Mouse (Mus musculus) adrenal gland, adult 2 months (tissue): ENCODE measurements around the gene G3bp1. TPM values are rescaled to one million over a fixed set of nuclear protein-coding genes. Genes with fewer than 3 reads are reported as not detected.
A peak's percentile ranks its signal among the peaks of the same experiment; 100 is the strongest.

Source experiments
- DNase-seq: peaks from one replicate; pipeline ENCODE4 v3.0.0; 2021
- polyA plus RNA-seq: library from polyadenylated mRNA; depleted of rRNA; stranded (reverse); fragments of >200 nt; gene quantifications from 2 replicates; pipeline ENCODE4 v1.2.3, GENCODE M21; 2012
- total RNA-seq, 2 experiments: library from RNA; stranded (reverse); gene quantifications; 2 replicates each; pipeline ENCODE4 v1.2.3; 2021

G3bp1 gene
- total and polyA plus RNA-seq, 3 experiments: 33.7 to 54.6 (median 50.7) TPM

GRCm38 (mm10) chr11:55464707-55465106, 4.8 kb upstream of the G3bp1 start:
- DNase-seq: no peak

- no peak for DNase-seq
Measured at GRCm38 (mm10) chr11:55465177-55465576, 4.3 kb upstream of the G3bp1 start.

GRCm38 (mm10) chr11:55468012-55468411, 1.5 kb upstream of the G3bp1 start:
- peak; percentile 51 for DNase-seq

GRCm38 (mm10) chr11:55468611-55469047, 856 bp upstream of the G3bp1 start:
- DNase-seq: no peak

- DNase-seq: peak; percentile 33
Measured at GRCm38 (mm10) chr11:55469923-55470691, 622 bp downstream of the G3bp1 start.

DNA sequence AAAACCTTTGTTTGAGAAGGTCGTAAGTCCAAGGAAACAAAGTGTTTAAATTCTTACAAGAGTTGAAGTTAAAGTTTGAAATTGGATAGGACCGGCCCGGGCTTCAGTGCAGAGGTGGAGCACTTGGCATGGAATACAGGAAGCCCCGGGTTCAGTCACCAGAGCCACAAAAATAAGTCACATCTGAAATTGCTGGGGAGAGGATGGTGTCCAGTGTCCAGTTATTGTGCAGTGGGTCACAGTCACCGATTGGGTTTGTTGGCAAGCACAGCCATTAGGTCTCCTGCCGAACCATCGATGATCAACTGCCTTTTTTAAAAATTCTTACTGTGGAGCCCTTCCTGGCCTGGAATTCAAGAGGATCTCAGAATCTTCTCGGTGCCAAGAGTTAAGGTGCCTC, 1.3 kb downstream of the G3bp1 start:
- no peak for DNase-seq

- DNase-seq: no peak
Measured at GRCm38 (mm10) chr11:55471467-55471866, 2.0 kb downstream of the G3bp1 start.

DNA sequence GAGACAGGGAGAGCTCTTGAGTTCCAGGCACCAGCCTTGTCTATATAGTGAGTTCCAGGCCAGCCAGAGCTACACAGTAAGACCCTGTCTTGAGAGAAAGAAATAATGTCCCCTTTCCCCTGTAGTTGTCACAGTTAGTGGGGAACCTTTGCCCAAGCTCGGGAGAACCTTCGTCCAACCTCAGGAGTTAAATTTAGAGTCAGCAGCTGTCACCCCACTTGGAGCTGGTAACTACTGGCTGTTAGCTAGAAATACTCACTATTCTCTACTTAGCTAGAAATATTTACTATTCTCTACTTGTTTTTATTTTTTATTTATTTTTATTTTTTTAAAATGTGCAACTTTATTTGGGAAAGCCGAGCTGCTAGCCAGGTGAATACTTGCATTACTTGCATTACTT, 3.7 kb downstream of the G3bp1 start:
- DNase-seq: no peak

DNA sequence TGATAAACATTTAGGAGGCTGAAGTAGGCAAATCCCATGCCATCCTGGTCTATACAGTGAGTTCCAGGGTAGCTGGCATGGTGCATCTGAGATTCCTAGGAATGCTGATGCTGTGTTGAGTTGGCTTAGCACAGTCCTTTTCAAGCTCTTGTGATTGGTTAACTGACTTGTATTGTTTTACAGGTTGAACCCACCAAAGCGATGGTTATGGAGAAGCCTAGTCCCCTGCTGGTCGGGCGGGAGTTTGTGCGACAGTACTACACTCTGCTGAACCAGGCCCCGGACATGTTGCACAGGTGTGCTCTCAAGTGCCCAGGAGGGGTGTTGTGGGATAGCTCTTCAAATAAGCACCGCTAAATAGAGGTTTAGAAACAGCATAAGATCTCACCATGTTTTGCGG, 16.0 kb downstream of the G3bp1 start:
- DNase-seq: no peak

- DNase-seq: no peak
Measured at GRCm38 (mm10) chr11:55496158-55496557, 26.7 kb downstream of the G3bp1 start.

DNA sequence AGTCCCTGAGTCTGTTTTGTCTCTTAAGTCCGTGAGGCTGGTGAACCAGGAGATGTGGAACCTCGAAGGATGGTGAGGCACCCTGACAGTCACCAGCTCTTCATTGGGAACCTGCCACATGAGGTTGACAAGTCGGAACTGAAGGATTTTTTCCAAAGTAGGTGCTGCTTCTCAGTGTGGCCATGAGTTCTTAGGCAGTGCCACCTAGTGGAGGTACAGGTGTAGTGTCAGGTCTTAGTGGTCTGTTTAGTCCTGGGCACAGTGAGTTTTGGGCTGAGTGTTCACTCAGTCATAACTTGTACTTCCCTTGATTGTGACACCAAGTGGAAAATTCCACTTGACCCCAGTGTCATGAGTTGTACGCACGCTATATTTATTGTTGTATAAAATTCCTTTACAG, 28.4 kb downstream of the G3bp1 start:
- DNase-seq: peak; percentile 53

DNA sequence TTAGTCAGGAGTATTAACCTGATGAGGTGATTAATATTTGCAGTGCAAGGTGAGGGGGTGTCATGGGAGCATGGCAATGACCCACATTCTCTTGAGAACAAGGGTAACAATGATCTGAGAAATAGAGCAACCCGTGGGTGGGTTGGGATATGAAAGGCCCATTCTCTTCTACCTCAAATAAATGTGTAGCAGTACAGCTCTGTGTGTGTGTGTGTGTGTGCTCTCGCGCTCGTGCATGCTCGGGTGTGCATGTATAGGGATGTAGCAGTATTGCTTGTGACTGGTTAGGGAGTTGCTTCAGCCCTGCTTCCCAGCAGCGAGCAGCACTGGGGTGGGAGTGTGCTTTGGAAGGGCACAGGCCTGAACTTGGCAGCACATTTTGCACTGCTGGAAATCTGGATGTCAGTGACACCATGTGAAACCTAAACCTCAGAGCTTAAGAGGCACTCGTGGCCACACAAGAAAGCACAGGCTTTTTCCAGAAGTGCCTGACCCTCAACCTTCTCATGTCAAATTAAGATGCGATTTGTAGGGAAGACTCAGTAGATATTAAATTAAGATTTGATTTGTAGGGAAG, 32.6 kb downstream of the G3bp1 start:
- no peak for DNase-seq

- peak; percentile 25 for DNase-seq
Measured at GRCm38 (mm10) chr11:55502886-55503285, 33.4 kb downstream of the G3bp1 start.

GRCm38 (mm10) chr11:55505485-55505884, 36.0 kb downstream of the G3bp1 start:
- peak; percentile 60 for DNase-seq

GRCm38 (mm10) chr11:55511374-55511773, 41.9 kb downstream of the G3bp1 start:
- no peak for DNase-seq

- no peak for DNase-seq
Measured at GRCm38 (mm10) chr11:55517666-55518065, 48.2 kb downstream of the G3bp1 start.

DNA sequence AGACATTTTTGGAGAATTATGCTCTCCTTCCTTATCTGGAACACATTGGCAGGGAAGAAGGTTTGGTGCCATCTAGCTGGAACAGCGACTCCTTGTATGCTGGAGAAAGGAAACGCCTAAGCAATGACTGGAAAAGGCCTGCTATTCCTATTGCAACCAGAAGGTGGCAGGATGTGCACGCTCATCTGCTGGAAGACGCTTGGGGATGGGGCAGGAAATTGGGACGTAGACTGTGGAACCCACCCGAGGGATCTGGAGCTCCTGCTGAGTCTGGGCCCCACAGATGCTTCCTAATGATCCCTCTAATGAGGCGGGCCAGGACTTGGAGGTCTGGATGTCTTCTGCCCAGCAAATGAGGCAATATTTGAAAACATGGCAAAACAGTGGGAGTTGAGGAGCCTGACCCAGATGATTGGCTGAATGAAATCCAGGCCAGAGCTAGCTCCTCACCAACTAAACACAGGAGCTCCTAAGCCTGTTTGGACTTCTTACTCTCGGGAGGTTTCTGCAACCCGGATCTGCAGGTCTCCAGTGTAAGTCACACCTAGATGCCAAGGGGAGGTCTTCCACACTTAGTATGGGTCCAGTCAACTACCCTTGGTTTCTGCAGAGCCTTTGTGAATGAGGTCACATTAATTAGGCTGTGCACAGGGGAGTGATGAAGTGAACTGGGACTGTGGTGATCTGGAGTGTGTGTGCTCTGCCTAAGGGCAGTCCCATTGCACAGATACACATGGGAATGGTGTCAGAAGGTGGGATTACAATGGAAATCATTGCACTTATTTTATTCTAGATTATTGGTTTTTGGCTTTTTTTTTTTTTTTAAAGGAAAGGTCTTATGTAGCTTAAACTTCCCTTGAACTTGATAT, 49.6 kb downstream of the G3bp1 start:
- DNase-seq: peak; percentile 69

- DNase-seq: no peak
Measured at GRCm38 (mm10) chr11:55530741-55531140, 61.3 kb downstream of the G3bp1 start.

DNA sequence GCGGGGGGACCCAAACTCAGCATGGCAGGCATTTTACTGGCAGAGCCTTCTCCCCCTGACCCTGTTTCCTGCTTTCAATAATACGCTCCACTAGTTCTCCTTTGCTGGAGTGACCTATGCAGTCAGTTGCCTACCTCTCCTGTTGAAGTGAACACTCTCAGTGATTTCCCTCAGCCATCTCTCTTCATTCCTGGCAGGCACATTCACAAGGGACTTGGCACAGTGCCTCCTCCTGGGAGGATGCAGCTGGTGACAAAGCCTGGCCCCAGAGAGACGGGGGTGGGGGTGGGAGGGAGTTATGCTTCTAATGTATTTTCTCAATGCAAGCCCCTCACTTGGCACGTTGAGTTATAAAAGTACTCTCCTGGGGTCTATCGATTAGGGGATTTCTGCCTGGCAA, 63.9 kb downstream of the G3bp1 start:
- DNase-seq: no peak

- no peak for DNase-seq
Measured at GRCm38 (mm10) chr11:55534766-55535165, 65.3 kb downstream of the G3bp1 start.

GRCm38 (mm10) chr11:55542128-55542527, 72.6 kb downstream of the G3bp1 start:
- no peak for DNase-seq

DNA sequence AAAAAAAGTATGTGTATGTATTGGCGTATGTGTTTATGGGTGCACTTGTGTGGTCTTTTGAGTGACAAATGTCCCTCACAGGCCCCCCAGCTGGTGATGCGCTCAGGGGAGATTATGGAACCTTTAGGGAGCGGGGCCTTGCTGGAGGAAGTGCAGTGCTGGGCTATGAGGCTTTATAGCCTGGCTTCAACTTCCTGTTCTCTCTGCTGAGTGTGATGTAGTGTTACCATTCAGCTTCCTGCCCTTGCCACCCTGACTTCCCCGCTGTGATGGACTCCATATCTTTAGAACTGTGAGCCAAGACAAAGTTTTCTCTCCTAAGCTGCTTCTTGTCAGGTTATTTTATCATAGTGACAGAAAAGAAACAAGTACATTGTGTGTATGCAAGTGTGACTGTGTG, 73.2 kb downstream of the G3bp1 start:
- no peak for DNase-seq

- DNase-seq: no peak
Measured at GRCm38 (mm10) chr11:55545690-55546089, 76.2 kb downstream of the G3bp1 start.
